Mouse (Mus musculus): ENCODE data around the gene Atp6v0c. TPM values are rescaled to one million over a fixed set of nuclear protein-coding genes. Genes with fewer than 3 reads are reported as not detected.
"Not testable (repeated sequence)": the region's sequence is repeated elsewhere in the genome, so short reads cannot be mapped to it uniquely, and the experiment has no call there.

The Atp6v0c gene
- polyA plus RNA-seq, 1 experiment from 2014 or later = 627 TPM

- Histone ChIP-seq H3K4me1 (replicated peaks; ENCODE audit: control insufficient read depth, insufficient read depth) (peaks cover 4% of the 10 kb centered on the region; the same call in 1 of the 2 replicates), H3K4me2 (replicated peaks; ENCODE audit: low read depth) (peak overlapping the region; percentile 76), H3K4me3 (ENCODE audit: low read depth, low read length) (peak overlapping the region; percentile 99), H3K9ac (ENCODE audit: low read length) (0 out of 2 replicates have a peak overlapping the region, but pooled peaks have one; percentile 93), H3K27me3 (ENCODE audit: control insufficient read depth, insufficient read depth, low read length) (no peaks in the 10 kb centered on the region), H3K9me3 (ENCODE audit: control insufficient read depth, low read length) (no peaks in the 10 kb centered on the region), H3K27ac (replicated peaks) (peak overlapping the region; percentile 96; the same call in 1 of the 2 replicates), H3K36me3 (ENCODE audit: control insufficient read depth, insufficient read depth, low read length) (no peaks in the 10 kb centered on the region)
- no peak for ATAC-seq (ENCODE audit: low FRiP score, low TSS enrichment)
- no peak for TF ChIP-seq CTCF (IDR thresholded peaks at IDR 0.05; ENCODE audit: low read depth)
- no peak for TF ChIP-seq EP300 (optimal IDR thresholded peaks at IDR 0.05)
- WGBS = 73% methylated on average over 4 of the region's 4 CpGs
- no peak for DNase-seq (ENCODE audit: low spot score)
These were observed 29.5 kb downstream of the Atp6v0c start for GRCm38 (mm10) chr17:24139968-24140367.

DNA sequence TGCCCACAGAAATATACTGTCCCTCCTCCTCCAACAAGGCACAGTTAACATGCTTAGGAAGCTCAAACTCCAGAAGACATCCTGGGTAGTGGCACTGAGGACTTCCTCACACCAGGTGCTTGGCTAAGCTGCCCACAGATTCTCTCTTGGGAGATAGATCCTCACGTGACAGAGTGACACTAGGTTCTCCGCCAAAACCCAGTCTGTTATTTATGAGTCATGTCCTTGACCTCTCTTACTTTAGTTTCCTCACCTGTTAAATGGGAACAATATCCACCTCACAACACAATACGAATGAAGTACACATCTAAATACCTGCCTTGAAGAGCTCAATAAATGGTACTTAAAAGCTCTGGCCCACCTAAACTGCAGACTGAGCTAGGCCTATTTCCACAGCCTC lies 30.2 kb downstream of the Atp6v0c start:
- Histone ChIP-seq H3K4me2 (replicated peaks; ENCODE audit: low read depth) (no peak overlapping the region), H3K27me3 (ENCODE audit: control insufficient read depth, insufficient read depth, low read length) (no peaks in the 10 kb centered on the region), H3K9me3 (ENCODE audit: control insufficient read depth, low read length) (no peaks in the 10 kb centered on the region), H3K9ac (ENCODE audit: low read length) (no peak overlapping the region), H3K36me3 (ENCODE audit: control insufficient read depth, insufficient read depth, low read length) (no peaks in the 10 kb centered on the region), H3K27ac (replicated peaks) (no peak overlapping the region), H3K4me1 (replicated peaks; ENCODE audit: control insufficient read depth, insufficient read depth) (peaks cover 4% of the 10 kb centered on the region; the same call in 1 of the 2 replicates), H3K4me3 (ENCODE audit: low read depth, low read length) (no peak overlapping the region)
- ATAC-seq (ENCODE audit: low FRiP score, low TSS enrichment) (no peak), DNase-seq (ENCODE audit: low spot score) (no peak)
- TF ChIP-seq EP300 (optimal IDR thresholded peaks at IDR 0.05) (no peak), CTCF (IDR thresholded peaks at IDR 0.05; ENCODE audit: low read depth) (no peak)
- WGBS = 65% methylated on average over 3 of the region's 3 CpGs

DNA sequence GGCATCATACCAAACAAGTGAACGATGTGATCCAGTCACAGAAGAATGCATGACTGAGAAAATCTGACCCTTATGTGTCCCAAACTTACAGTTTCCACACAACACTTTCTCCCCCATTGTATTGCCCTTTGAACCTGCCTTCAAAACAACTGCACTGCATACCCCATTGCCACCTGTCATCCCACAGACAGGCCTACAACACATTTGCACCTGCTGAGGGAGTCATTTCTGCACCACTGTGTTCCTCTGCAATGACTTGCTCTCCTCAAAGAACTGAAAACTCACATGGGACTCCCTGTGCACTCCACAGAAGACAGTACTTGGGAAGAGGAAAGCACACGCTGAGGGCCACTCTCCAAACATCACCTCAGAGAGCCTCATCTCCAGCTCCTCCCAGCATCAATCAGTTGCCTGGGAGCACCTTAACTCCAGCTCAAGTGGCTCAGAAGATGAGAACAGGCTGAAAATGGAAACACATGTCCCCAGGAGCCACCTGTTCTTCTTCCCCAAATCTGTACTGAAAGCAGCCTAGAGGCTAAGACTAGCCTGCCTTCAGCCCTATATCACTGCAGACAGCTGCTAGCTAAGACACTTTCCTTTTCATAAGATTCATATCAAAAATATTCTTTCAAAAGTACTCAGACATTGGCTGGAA lies 32.1 kb downstream of the Atp6v0c start:
- ATAC-seq (ENCODE audit: low FRiP score, low TSS enrichment) = no peak
- WGBS = 49% methylated on average over 2 of the region's 2 CpGs
- H3K27me3 ChIP-seq (ENCODE audit: control insufficient read depth, insufficient read depth, low read length) = no peaks in the 10 kb centered on the region

DNA sequence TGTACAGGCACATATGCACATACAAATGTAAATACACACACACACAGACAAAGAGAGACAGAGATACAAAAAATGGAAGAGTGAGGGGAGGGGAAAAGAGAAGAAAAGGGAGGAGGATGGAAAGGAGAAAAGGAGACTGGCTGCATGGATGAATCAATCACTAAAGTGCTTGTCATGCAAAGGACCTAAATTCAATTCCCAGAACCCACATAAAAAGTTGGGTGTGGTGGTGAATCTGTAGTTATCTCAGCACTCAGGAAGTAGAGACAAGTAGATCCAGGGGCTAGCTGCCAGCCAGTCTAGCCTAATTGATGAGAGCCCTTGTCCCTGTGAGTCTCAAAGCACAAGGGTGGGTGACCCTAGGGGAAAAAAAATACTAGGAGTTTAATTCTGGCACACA lies 35.4 kb downstream of the Atp6v0c start:
- Histone ChIP-seq H3K27ac (replicated peaks) (no peak overlapping the region), H3K9ac (ENCODE audit: low read length) (no peak overlapping the region), H3K36me3 (ENCODE audit: control insufficient read depth, insufficient read depth, low read length) (no peaks in the 10 kb centered on the region; the same call in 1 of the 2 replicates), H3K9me3 (ENCODE audit: control insufficient read depth, low read length) (no peaks in the 10 kb centered on the region), H3K4me3 (ENCODE audit: low read depth, low read length) (no peak overlapping the region), H3K4me2 (replicated peaks; ENCODE audit: low read depth) (no peak overlapping the region), H3K27me3 (ENCODE audit: control insufficient read depth, insufficient read depth, low read length) (no peaks in the 10 kb centered on the region), H3K4me1 (replicated peaks; ENCODE audit: control insufficient read depth, insufficient read depth) (no peaks in the 10 kb centered on the region)
- ATAC-seq (ENCODE audit: low FRiP score, low TSS enrichment) (no peak), DNase-seq (ENCODE audit: low spot score) (no peak)
- TF ChIP-seq CTCF (IDR thresholded peaks at IDR 0.05; ENCODE audit: low read depth) = no peak
- TF ChIP-seq EP300 (optimal IDR thresholded peaks at IDR 0.05) = no peak

More for the DNA sequence above, 32.1 kb downstream of the Atp6v0c start:
- Histone ChIP-seq H3K9ac (ENCODE audit: low read length) (no peak overlapping the region), H3K27ac (replicated peaks) (no peak overlapping the region), H3K4me1 (replicated peaks; ENCODE audit: control insufficient read depth, insufficient read depth) (peaks cover 4% of the 10 kb centered on the region; the same call in 1 of the 2 replicates), H3K4me2 (replicated peaks; ENCODE audit: low read depth) (no peak overlapping the region), H3K9me3 (ENCODE audit: control insufficient read depth, low read length) (no peaks in the 10 kb centered on the region), H3K36me3 (ENCODE audit: control insufficient read depth, insufficient read depth, low read length) (no peaks in the 10 kb centered on the region), H3K4me3 (ENCODE audit: low read depth, low read length) (no peak overlapping the region)
- no peak for TF ChIP-seq EP300 (optimal IDR thresholded peaks at IDR 0.05)
- no peak for TF ChIP-seq CTCF (IDR thresholded peaks at IDR 0.05; ENCODE audit: low read depth)
- DNase-seq (ENCODE audit: low spot score) = no peak

DNA sequence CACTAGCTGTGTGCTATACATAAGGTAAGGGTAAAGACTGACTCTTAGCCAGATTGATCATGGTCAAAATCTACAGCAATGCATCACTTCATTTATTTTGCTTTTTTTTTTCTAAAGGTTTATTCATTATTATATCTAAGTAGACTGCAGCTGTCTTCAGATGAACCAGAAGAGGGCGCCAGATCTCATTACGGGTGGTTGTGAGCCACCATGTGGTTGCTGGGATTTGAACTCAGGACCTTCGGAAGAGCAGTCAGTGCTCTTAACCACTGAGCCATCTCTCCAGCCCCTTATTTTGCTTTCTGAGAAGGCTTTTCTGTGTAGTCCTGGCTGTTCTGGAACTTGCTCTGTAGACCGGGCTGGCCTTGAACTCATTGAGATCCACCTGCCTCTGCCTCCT lies 36.6 kb downstream of the Atp6v0c start:
- H3K4me3 ChIP-seq (ENCODE audit: low read depth, low read length); ATAC-seq (ENCODE audit: low FRiP score, low TSS enrichment); DNase-seq (ENCODE audit: low spot score); H3K9ac ChIP-seq (ENCODE audit: low read length); H3K27ac ChIP-seq (replicated peaks); H3K36me3 ChIP-seq (ENCODE audit: control insufficient read depth, insufficient read depth, low read length); H3K4me1 ChIP-seq (replicated peaks; ENCODE audit: control insufficient read depth, insufficient read depth); H3K4me2 ChIP-seq (replicated peaks; ENCODE audit: low read depth); H3K27me3 ChIP-seq (ENCODE audit: control insufficient read depth, insufficient read depth, low read length); H3K9me3 ChIP-seq (ENCODE audit: control insufficient read depth, low read length): not testable (repeated sequence)
- peak; percentile 41 for TF ChIP-seq CTCF (IDR thresholded peaks at IDR 0.05; ENCODE audit: low read depth)
- 93% methylated on average over 4 of the region's 4 CpGs for WGBS

GRCm38 (mm10) chr17:24131570-24131969 lies 37.9 kb downstream of the Atp6v0c start:
- no peak for TF ChIP-seq EP300 (optimal IDR thresholded peaks at IDR 0.05)
- TF ChIP-seq CTCF (IDR thresholded peaks at IDR 0.05; ENCODE audit: low read depth) = peak; percentile 32; the same call in 1 of the 2 replicates
- no peaks in the 10 kb centered on the region for H3K4me1 ChIP-seq (replicated peaks; ENCODE audit: control insufficient read depth, insufficient read depth)
- DNase-seq (ENCODE audit: low spot score) = no peak
- no peak overlapping the region for H3K4me3 ChIP-seq (ENCODE audit: low read depth, low read length)
- 89% methylated on average over 3 of the region's 3 CpGs for WGBS
- no peak overlapping the region for H3K9ac ChIP-seq (ENCODE audit: low read length)
- ATAC-seq (ENCODE audit: low FRiP score, low TSS enrichment) = no peak
- H3K27me3 ChIP-seq (ENCODE audit: control insufficient read depth, insufficient read depth, low read length) = no peaks in the 10 kb centered on the region
- no peaks in the 10 kb centered on the region; the same call in 1 of the 2 replicates for H3K36me3 ChIP-seq (ENCODE audit: control insufficient read depth, insufficient read depth, low read length)
- H3K27ac ChIP-seq (replicated peaks) = no peak overlapping the region
- no peaks in the 10 kb centered on the region for H3K9me3 ChIP-seq (ENCODE audit: control insufficient read depth, low read length)
- no peak overlapping the region for H3K4me2 ChIP-seq (replicated peaks; ENCODE audit: low read depth)

DNA sequence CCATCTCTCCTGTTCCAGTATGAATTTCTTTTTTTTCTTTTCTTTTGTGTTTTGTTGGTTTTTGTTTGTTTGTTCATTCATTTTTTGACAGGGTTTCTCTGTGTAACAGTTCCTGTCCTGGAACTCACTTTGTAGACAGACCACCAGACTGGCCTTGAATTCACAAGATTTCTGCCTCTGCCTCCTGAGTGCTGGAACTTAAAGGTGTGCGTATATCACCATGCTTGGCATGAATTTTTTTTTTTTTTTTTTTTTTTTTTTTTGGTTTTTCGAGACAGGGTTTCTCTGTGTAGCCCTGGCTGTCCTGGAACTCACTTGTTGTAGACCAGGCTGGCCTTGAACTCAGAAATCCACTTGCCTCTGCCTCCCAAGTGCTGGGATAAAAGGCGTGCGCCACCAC lies 40.3 kb downstream of the Atp6v0c start:
- WGBS = 85% methylated on average over 4 of the region's 4 CpGs
- H3K36me3 ChIP-seq (ENCODE audit: control insufficient read depth, insufficient read depth, low read length); H3K4me1 ChIP-seq (replicated peaks; ENCODE audit: control insufficient read depth, insufficient read depth); H3K27me3 ChIP-seq (ENCODE audit: control insufficient read depth, insufficient read depth, low read length); DNase-seq (ENCODE audit: low spot score); H3K4me3 ChIP-seq (ENCODE audit: low read depth, low read length); ATAC-seq (ENCODE audit: low FRiP score, low TSS enrichment); H3K9me3 ChIP-seq (ENCODE audit: control insufficient read depth, low read length); H3K4me2 ChIP-seq (replicated peaks; ENCODE audit: low read depth); H3K9ac ChIP-seq (ENCODE audit: low read length); H3K27ac ChIP-seq (replicated peaks): not testable (repeated sequence)
